Mouse (Mus musculus): Measurements from ENCODE around the gene Phox2b.
A peak's percentile ranks its signal among the peaks of the same experiment; 100 is the strongest.

Gene Phox2b

GRCm38 (mm10) chr5:67090856-67091255 is 8.2 kb downstream of the Phox2b start:
- DNase-seq: no peak

GRCm38 (mm10) chr5:67083117-67083516 is 16.0 kb downstream of the Phox2b start:
- DNase-seq: no peak

- DNase-seq: no peak
Measured at GRCm38 (mm10) chr5:67063596-67063995, 35.5 kb downstream of the Phox2b start.

- DNase-seq: no peak
Measured at GRCm38 (mm10) chr5:67060519-67060918, 38.6 kb downstream of the Phox2b start.

- DNase-seq: no peak
Measured at GRCm38 (mm10) chr5:67057803-67058202, 41.3 kb downstream of the Phox2b start.

- DNase-seq: peak; percentile 29
Measured at GRCm38 (mm10) chr5:67048003-67048402, 51.1 kb downstream of the Phox2b start.

Data from kidney, adult 18-20 months (tissue).